Mouse (Mus musculus): Measurements from ENCODE around the gene Kcnk3. TPM values are rescaled to one million over a fixed set of nuclear protein-coding genes. Genes with fewer than 3 reads are reported as not detected.

The Kcnk3 gene
- polyA plus RNA-seq, 1 experiment from 2014 or later = 0.52 TPM

DNA sequence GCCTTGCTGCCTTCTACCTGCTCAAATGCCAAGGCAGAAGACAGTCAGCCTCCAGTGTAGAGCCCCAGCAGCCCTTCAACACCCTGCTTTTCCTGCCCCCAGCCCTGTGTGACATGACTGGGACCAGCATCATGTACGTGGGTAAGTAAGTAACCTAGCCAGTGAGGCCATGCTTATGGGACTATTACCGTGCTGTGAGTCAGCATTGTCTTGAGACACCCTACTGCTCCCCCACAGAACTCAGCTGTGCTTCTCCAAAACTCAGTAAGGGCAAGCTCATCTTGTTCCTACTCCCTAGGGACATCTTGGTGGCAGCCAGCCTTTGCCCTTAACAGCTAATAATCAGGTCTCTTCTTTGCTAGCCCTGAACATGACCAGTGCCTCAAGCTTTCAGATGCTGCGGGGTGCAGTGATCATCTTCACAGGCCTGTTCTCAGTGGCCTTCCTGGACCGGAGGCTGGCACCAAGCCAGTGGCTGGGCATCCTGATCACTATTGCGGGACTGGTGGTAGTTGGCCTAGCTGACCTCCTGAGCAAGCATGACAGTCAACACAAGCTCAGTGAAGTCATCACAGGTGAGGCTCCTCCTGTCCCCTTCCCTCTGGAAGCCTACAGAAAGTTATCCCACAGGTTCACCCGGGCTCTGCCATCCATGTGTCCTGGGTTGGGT, 67.7 kb downstream of the Kcnk3 start:
- Histone ChIP-seq H3K27me3 (ENCODE audit: insufficient read depth, poor library complexity, severe bottlenecking) (no peaks in the 10 kb centered on the region), H3K4me3 (no peak overlapping the region), H3K9me3 (0 out of 2 replicates have a peak, but pooled peaks cover 4% of the 10 kb centered on the region), H3K27ac (no peak overlapping the region), H3K4me1 (replicated peaks) (0 out of 2 replicates have a peak, but pooled peaks cover 3% of the 10 kb centered on the region), H3K36me3 (peaks cover 66% of the 10 kb centered on the region)
- WGBS = 90% methylated on average over 6 of the region's 6 CpGs
- DNase-seq (ENCODE audit: low spot score) = no peak

DNA sequence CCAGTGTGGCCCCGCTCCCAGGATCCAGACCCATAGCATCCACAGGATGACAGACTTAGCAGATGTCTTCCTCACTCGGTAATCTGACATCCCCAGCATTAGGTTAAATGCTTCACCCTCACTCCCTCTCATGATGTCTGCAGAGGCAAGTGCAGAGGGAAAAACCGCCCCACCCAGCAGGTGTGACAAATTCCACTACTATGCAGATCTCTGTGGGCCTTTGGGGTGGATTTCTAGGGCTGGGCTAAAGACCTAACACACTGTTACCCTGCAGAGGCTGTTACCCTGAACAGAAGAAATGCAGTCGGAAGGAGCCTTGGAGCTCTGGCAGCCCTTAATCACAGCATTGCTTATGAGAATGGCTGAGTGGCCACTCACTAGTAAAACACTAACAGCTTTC, 71.1 kb downstream of the Kcnk3 start:
- 0 out of 2 replicates have a peak, but pooled peaks cover 3% of the 10 kb centered on the region for H3K4me1 ChIP-seq (replicated peaks)
- 0 out of 2 replicates have a peak, but pooled peaks cover 5% of the 10 kb centered on the region for H3K9me3 ChIP-seq
- no peaks in the 10 kb centered on the region for H3K27me3 ChIP-seq (ENCODE audit: insufficient read depth, poor library complexity, severe bottlenecking)
- peaks cover 46% of the 10 kb centered on the region for H3K36me3 ChIP-seq
- no peak for DNase-seq (ENCODE audit: low spot score)
- WGBS = 85% methylated on average over 4 of the region's 4 CpGs
- no peak overlapping the region for H3K27ac ChIP-seq
- no peak overlapping the region for H3K4me3 ChIP-seq

DNA sequence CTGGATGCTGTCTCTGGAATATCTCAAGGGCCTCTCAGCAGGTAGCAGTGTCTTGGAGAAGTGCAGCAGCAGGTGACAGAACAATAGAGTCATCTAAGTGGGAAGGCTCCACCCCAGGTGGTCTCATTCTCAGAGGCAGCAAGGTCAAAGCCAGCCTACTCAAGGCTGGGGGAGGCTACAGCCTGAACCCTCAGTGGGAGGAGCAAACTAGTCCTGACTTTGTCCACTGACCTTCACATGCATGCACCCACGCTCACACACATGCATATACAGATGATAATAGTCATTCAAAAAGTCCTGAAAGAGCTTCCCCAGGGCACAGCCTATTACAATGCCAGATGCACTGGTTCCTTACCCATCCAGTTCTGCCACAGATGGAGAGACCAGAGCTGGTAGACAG, 72.3 kb downstream of the Kcnk3 start:
- Histone ChIP-seq H3K36me3 (peaks cover 38% of the 10 kb centered on the region), H3K27me3 (ENCODE audit: insufficient read depth, poor library complexity, severe bottlenecking) (no peaks in the 10 kb centered on the region), H3K4me3 (no peak overlapping the region), H3K4me1 (replicated peaks) (0 out of 2 replicates have a peak, but pooled peaks cover 3% of the 10 kb centered on the region), H3K9me3 (0 out of 2 replicates have a peak, but pooled peaks cover 5% of the 10 kb centered on the region), H3K27ac (no peak overlapping the region)
- no peak for DNase-seq (ENCODE audit: low spot score)
- 88% methylated on average over 1 of the region's 1 CpGs for WGBS

DNA sequence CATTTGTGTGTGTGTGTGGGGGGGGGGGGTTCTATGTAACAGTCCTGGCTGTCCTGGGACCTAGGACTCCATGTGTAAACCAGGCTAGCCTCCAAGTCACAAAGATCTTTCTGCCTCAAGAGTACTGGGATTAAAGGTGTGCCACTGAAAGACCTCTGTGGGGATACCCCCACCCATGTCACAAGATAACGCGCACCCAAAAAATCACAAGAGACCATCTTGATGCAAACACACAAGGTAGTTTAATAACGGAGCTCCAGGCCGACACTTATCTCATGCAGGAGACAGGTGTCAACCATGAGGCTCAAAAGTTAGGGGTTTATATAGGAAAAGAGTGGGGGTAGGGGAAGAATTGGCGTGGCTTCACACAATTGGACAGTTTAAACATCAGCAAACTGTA, 72.8 kb downstream of the Kcnk3 start:
- 0 out of 2 replicates have a peak, but pooled peaks cover 5% of the 10 kb centered on the region for H3K9me3 ChIP-seq
- 0 out of 2 replicates have a peak, but pooled peaks cover 3% of the 10 kb centered on the region for H3K4me1 ChIP-seq (replicated peaks)
- H3K27ac ChIP-seq = no peak overlapping the region
- no peaks in the 10 kb centered on the region for H3K27me3 ChIP-seq (ENCODE audit: insufficient read depth, poor library complexity, severe bottlenecking)
- H3K4me3 ChIP-seq = no peak overlapping the region
- peaks cover 32% of the 10 kb centered on the region for H3K36me3 ChIP-seq
- 97% methylated on average over 5 of the region's 5 CpGs for WGBS
- DNase-seq (ENCODE audit: low spot score) = no peak

DNA sequence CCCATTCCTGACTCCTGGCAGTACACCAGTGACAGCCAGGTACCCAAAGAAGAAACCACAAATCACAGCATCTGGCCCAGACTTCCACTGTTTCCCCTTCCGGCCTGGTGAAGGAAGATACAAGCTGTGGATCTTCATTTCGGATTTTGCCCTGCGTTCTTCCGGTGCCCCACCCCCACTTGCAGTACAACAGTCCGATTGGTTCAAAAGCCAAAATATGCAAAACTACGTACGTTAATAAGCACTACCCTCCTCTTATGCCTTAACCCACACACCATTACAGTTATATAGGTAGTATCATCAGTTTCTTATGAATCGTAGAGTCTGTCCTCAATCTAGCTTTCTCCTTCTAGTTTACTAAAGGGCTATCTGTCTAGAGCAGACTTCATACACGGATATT, 77.4 kb downstream of the Kcnk3 start:
- Histone ChIP-seq H3K27me3 (ENCODE audit: insufficient read depth, poor library complexity, severe bottlenecking) (no peaks in the 10 kb centered on the region), H3K36me3 (peaks cover 23% of the 10 kb centered on the region)
- WGBS = 90% methylated on average over 9 of the region's 9 CpGs

DNA sequence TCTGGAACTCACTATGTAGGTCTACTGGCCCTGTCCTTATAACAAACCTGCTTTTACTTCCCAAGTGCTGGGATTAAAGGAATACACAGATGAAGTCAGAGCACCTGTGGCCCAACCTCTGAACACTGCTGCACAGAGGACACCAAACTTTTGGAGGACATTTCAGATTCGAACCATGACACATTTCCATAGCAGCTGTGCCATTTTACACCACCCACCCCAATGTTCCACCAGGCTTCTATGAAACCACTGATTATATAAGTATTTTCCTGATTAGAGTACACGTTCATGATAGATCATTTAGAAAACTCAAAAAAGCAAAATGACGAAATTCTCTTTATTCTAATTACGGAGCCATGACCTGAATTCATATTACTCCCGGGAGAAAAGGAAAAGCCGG, 78.0 kb downstream of the Kcnk3 start:
- Histone ChIP-seq H3K27ac (peak overlapping the region; percentile 95), H3K9me3 (no peaks in the 10 kb centered on the region), H3K4me3 (peak overlapping the region; percentile 82), H3K4me1 (replicated peaks) (peaks cover 28% of the 10 kb centered on the region), H3K27me3 (ENCODE audit: insufficient read depth, poor library complexity, severe bottlenecking) (no peaks in the 10 kb centered on the region), H3K36me3 (peaks cover 29% of the 10 kb centered on the region)
- DNase-seq (ENCODE audit: low spot score) = no peak
- 74% methylated on average over 6 of the region's 6 CpGs for whole genome bisulfite sequencing

More for the DNA sequence above, 77.4 kb downstream of the Kcnk3 start:
- H3K9me3 ChIP-seq = 0 out of 2 replicates have a peak, but pooled peaks cover 5% of the 10 kb centered on the region
- H3K4me1 ChIP-seq (replicated peaks) = peaks cover 28% of the 10 kb centered on the region
- no peak for DNase-seq (ENCODE audit: low spot score)
- H3K4me3 ChIP-seq = no peak overlapping the region
- no peak overlapping the region for H3K27ac ChIP-seq

DNA sequence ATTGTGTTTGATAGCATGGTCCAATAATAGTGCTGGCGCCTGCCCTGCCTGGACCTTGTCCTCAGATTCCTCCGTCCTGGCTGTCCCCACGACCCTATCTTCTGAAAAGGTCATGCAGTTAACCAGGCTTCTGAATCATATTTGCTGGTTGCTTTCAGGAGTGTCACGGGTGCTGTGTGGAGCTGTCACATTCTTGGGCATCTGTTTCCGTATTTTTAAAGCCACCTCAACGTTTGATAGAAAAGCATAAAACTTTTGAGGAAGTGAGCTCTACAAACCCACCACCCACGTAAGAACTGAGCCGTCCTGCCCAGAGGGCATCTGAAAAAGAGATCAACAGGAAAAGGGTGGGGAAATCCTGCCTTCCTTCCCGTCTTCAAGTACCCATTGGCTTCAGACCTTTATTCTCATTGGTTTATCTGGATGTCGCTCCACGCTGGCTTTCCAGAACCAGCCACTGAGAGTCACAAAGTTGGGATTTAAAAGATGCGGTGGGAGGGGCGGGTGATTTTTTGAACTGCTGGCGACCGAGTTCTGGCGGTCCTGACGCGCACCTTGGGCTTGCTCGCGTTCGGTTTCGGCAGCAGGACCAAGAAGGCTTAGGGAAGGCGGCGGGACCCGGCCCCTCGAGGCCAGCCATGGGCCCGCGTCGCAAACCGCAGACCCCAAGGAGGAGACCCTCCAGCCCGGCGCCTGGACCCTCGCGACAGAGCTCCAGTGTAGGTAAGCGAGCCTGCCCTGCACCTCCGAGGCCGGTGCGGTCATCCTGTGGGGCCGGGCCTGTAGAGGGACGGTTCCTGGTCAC, 78.6 kb downstream of the Kcnk3 start, which contains the start of gene Cenpa:
Gene Cenpa, plus strand, starts transcription at position 387 of the 805 bp plus-strand sequence.
- H3K4me3 ChIP-seq = peak within 1 kb of the TSS; percentile 82

DNA sequence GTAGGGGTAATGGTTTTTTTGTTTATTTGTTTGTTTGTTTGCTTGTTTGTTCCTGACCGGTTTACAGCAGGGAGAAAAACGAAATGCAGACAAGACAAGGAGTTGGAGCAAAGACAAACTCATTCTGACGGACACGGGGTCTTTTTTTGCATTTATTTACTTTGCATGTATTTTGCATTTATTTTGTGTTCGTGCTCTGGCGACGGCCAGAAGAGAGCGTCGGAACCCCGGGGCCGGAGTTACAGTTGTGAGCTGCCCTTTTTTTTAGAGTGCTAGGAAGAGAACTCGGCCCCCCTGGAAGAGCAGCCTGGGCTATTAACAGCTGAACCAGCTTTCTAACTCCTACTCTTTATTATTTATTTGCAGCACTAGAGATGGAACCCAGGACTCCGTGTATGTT, 79.2 kb downstream of the Kcnk3 start:
- no peaks in the 10 kb centered on the region for H3K9me3 ChIP-seq
- no peak for DNase-seq (ENCODE audit: low spot score)
- peaks cover 28% of the 10 kb centered on the region for H3K4me1 ChIP-seq (replicated peaks)
- no peaks in the 10 kb centered on the region for H3K27me3 ChIP-seq (ENCODE audit: insufficient read depth, poor library complexity, severe bottlenecking)
- WGBS = under 1% methylated on average over 13 of the region's 13 CpGs
- H3K36me3 ChIP-seq = peaks cover 41% of the 10 kb centered on the region
- H3K4me3 ChIP-seq = peak overlapping the region; percentile 82
- peak overlapping the region; percentile 95 for H3K27ac ChIP-seq

More for the DNA sequence above, 78.6 kb downstream of the Kcnk3 start, which contains the start of gene Cenpa:
- Histone ChIP-seq H3K36me3 (peaks cover 35% of the 10 kb centered on the region), H3K27ac (peak within 1 kb of the TSS; percentile 95), H3K4me1 (replicated peaks) (peaks cover 28% of the 10 kb centered on the region), H3K9me3 (no peaks in the 10 kb centered on the region), H3K27me3 (ENCODE audit: insufficient read depth, poor library complexity, severe bottlenecking) (no peaks in the 10 kb centered on the region)
- DNase-seq (ENCODE audit: low spot score) = peak; percentile 89
- under 1% methylated on average over 40 of the region's 40 CpGs for WGBS

DNA sequence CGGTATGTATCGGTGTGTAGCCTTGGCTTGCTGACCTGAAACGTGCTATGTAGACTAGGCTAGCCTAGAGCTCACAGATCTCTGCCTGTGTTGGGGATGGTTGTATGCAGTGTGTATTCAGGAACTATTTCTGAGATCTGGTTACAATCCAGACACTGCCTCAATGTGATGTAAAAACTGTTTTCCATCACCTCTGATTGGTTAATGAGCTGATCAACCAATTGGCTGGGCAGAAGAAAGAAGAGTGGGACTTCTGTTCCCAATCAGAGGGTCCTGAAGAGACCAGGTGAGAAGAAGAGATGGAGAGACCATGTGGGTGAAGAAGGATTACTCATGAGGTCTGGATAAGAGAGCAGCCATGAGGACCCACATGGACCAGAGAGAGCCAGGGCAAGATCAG, 79.7 kb downstream of the Kcnk3 start:
- H3K36me3 ChIP-seq = peaks cover 46% of the 10 kb centered on the region
- no peaks in the 10 kb centered on the region for H3K27me3 ChIP-seq (ENCODE audit: insufficient read depth, poor library complexity, severe bottlenecking)
- no peak for DNase-seq (ENCODE audit: low spot score)
- H3K9me3 ChIP-seq = no peaks in the 10 kb centered on the region
- WGBS = 10% methylated on average over 3 of the region's 3 CpGs
- H3K4me3 ChIP-seq = peak overlapping the region; percentile 82
- H3K27ac ChIP-seq = peak overlapping the region; percentile 95
- peaks cover 28% of the 10 kb centered on the region for H3K4me1 ChIP-seq (replicated peaks)

DNA sequence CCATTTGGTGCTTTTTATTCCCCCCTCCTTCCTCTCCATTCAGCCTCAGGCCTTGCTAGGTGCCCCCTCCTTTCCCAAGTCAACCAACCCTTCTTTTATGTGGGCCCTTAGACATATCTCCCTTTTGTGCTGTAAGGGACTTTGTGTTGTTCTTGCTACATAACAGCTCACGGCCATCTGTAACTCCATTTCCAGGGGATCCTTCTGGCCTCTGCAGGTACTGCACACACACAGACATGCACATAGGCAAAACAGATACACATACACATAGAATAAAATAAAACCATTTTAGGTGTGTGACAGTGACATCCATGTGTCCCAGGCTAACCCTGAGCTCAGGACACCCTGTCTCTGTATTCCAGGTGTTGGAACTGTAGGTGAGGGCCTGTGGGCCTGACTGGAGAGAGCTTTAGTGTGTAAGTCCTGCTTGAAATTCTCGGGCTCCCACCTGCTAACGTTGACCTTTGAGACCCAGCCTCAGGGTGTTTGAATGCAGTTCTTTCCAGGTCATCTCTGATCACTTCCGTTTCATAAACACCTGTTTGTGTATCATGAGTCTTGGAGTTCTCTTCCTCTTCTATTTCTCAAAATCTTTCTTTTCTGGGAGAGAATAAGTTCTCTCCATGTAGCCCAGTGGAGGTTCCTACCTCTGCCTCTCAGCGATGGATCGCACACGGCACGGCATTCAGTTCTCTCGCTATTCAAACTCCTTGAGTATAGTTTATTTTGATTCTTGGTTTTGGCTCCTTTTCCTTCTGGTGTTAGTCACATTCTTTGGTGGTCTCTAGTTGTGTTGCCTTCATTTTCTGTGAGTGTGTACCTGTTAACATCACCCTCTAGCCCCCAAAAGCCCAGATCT, 80.9 kb downstream of the Kcnk3 start:
- Histone ChIP-seq H3K36me3 (peaks cover 58% of the 10 kb centered on the region), H3K27ac (no peak overlapping the region), H3K4me1 (replicated peaks) (peaks cover 28% of the 10 kb centered on the region), H3K4me3 (peak overlapping the region; percentile 82), H3K27me3 (ENCODE audit: insufficient read depth, poor library complexity, severe bottlenecking) (no peaks in the 10 kb centered on the region), H3K9me3 (no peaks in the 10 kb centered on the region)
- no peak for DNase-seq (ENCODE audit: low spot score)
- WGBS = 93% methylated on average over 9 of the region's 9 CpGs

DNA sequence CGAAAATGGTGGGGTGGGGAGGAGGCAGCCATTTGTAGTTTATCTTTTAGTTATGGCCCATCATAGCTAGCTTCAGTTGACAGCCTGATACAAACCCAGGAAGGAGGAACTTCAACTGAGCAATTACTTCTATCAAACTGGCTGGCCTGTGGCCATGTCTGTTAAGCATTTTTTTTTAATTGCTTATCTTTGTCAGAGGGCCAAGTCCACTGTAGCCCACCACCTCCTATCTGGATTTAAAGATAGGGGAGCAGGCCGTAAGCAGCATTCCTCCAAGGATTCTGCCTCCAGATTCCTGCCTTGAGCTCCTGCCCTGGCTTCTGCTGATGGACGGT, 81.5 kb downstream of the Kcnk3 start:
- H3K9me3 ChIP-seq = no peaks in the 10 kb centered on the region
- DNase-seq (ENCODE audit: low spot score) = no peak
- H3K27me3 ChIP-seq (ENCODE audit: insufficient read depth, poor library complexity, severe bottlenecking) = no peaks in the 10 kb centered on the region
- WGBS = 92% methylated on average over 3 of the region's 3 CpGs
- no peak overlapping the region for H3K4me3 ChIP-seq
- H3K36me3 ChIP-seq = peaks cover 64% of the 10 kb centered on the region
- no peak overlapping the region for H3K27ac ChIP-seq
- peaks cover 28% of the 10 kb centered on the region for H3K4me1 ChIP-seq (replicated peaks)

DNA sequence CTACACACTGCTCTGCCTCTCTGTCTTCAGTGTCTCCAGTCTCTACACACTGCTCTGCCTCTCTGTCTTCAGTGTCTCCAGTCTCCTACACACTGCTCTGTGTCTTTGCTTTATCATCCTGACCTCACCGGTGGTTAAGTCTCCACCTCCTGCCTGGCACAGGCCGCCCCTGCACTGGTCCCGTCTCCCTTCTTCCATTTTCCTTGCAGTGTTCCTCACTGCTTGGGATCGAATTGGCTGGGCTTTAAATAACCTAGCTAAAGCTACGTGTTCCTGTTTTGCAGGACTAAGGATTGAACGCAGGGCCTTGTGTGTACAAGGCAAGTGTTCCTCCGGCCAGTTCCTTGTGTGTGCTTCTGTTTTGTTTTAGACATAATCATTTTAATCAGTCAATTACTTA, 82.1 kb downstream of the Kcnk3 start:
- Histone ChIP-seq H3K4me1 (replicated peaks) (peaks cover 28% of the 10 kb centered on the region), H3K9me3 (no peaks in the 10 kb centered on the region), H3K27me3 (ENCODE audit: insufficient read depth, poor library complexity, severe bottlenecking) (no peaks in the 10 kb centered on the region), H3K36me3 (peaks cover 69% of the 10 kb centered on the region), H3K4me3 (no peak overlapping the region), H3K27ac (no peak overlapping the region)
- 94% methylated on average over 7 of the region's 7 CpGs for WGBS
- no peak for DNase-seq (ENCODE audit: low spot score)
